Mouse (Mus musculus): ENCODE results near the gene Tra2a. TPM values are rescaled to one million over a fixed set of nuclear protein-coding genes. Genes with fewer than 3 reads are reported as not detected.
A peak's percentile ranks its signal among the peaks of the same experiment; 100 is the strongest.
"Not testable (repeated sequence)": the region's sequence is repeated elsewhere in the genome, so short reads cannot be mapped to it uniquely, and the experiment has no call there.

The Tra2a gene
- polyA plus RNA-seq, 1 experiment from 2014 or later = 87.7 TPM

DNA sequence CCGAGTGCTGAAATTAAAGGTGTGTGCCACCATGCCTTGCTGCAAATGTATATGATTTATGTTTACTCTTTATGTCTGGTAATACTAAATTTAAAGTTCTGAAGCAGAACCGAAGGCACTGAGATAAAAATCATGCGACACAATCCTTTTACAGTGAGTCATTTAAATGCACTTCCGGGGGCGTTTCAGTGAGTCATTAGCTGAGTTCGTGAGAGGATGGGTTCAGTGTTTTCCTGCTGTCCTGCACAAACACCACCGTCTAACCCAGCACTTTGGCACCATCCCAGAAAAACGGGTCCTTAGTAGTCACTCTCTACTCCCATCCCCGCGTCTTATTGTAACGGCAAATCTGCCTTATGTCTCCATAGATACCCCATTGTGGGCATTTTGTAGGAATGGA lies 6.1 kb upstream of the Tra2a start:
- Histone ChIP-seq H3K4me1 (ENCODE audit: control insufficient read depth, insufficient read depth, low read length) (no peaks in the 10 kb centered on the region), H3K9ac (ENCODE audit: low read length) (no peak overlapping the region), H3K27ac (ENCODE audit: low read length) (no peak overlapping the region), H3K9me3 (replicated peaks; ENCODE audit: control insufficient read depth, low read length) (no peaks in the 10 kb centered on the region), H3K36me3 (ENCODE audit: control insufficient read depth, insufficient read depth, low read length) (no peaks in the 10 kb centered on the region), H3K4me2 (ENCODE audit: low read depth, low read length) (no peak overlapping the region), H3K4me3 (replicated peaks; ENCODE audit: low read length) (no peak overlapping the region), H3K27me3 (ENCODE audit: control insufficient read depth, insufficient read depth, low read length) (no peaks in the 10 kb centered on the region)
- 53% methylated on average over 11 of the region's 11 CpGs for WGBS
- no peak for ATAC-seq (ENCODE audit: insufficient read depth, low FRiP score)

- no peaks in the 10 kb centered on the region for H3K9me3 ChIP-seq (replicated peaks; ENCODE audit: control insufficient read depth, low read length)
- peak; percentile 64; the same call in 1 of the 2 replicates for ATAC-seq (ENCODE audit: insufficient read depth, low FRiP score)
- H3K27ac ChIP-seq (ENCODE audit: low read length) = no peak overlapping the region
- no peak overlapping the region for H3K9ac ChIP-seq (ENCODE audit: low read length)
- H3K4me2 ChIP-seq (ENCODE audit: low read depth, low read length) = no peak overlapping the region
- no peaks in the 10 kb centered on the region for H3K36me3 ChIP-seq (ENCODE audit: control insufficient read depth, insufficient read depth, low read length)
- 18% methylated on average over 5 of the region's 5 CpGs for WGBS
- H3K4me1 ChIP-seq (ENCODE audit: control insufficient read depth, insufficient read depth, low read length) = no peaks in the 10 kb centered on the region
- H3K4me3 ChIP-seq (replicated peaks; ENCODE audit: low read length) = no peak overlapping the region
- no peaks in the 10 kb centered on the region for H3K27me3 ChIP-seq (ENCODE audit: control insufficient read depth, insufficient read depth, low read length)
Measured at GRCm38 (mm10) chr6:49269200-49269599, 5.4 kb upstream of the Tra2a start.

GRCm38 (mm10) chr6:49267686-49268085 lies 3.9 kb upstream of the Tra2a start:
- Histone ChIP-seq H3K4me2 (ENCODE audit: low read depth, low read length) (no peak overlapping the region), H3K4me1 (ENCODE audit: control insufficient read depth, insufficient read depth, low read length) (no peaks in the 10 kb centered on the region), H3K4me3 (replicated peaks; ENCODE audit: low read length) (no peak overlapping the region), H3K9ac (ENCODE audit: low read length) (no peak overlapping the region), H3K9me3 (replicated peaks; ENCODE audit: control insufficient read depth, low read length) (no peaks in the 10 kb centered on the region), H3K36me3 (ENCODE audit: control insufficient read depth, insufficient read depth, low read length) (no peaks in the 10 kb centered on the region), H3K27me3 (ENCODE audit: control insufficient read depth, insufficient read depth, low read length) (no peaks in the 10 kb centered on the region), H3K27ac (ENCODE audit: low read length) (no peak overlapping the region)
- WGBS = 53% methylated on average over 4 of the region's 4 CpGs
- no peak for ATAC-seq (ENCODE audit: insufficient read depth, low FRiP score)

GRCm38 (mm10) chr6:49265207-49265606 lies 1.4 kb upstream of the Tra2a start:
- not testable (repeated sequence) for H3K9me3 ChIP-seq (replicated peaks; ENCODE audit: control insufficient read depth, low read length); H3K4me2 ChIP-seq (ENCODE audit: low read depth, low read length); H3K27ac ChIP-seq (ENCODE audit: low read length); H3K9ac ChIP-seq (ENCODE audit: low read length); H3K27me3 ChIP-seq (ENCODE audit: control insufficient read depth, insufficient read depth, low read length); H3K4me3 ChIP-seq (replicated peaks; ENCODE audit: low read length); ATAC-seq (ENCODE audit: insufficient read depth, low FRiP score); H3K36me3 ChIP-seq (ENCODE audit: control insufficient read depth, insufficient read depth, low read length)
- 97% methylated on average over 1 of the region's 1 CpGs for WGBS
- peaks cover 14% of the 10 kb centered on the region for H3K4me1 ChIP-seq (ENCODE audit: control insufficient read depth, insufficient read depth, low read length)

- not testable (repeated sequence) for H3K9ac ChIP-seq (ENCODE audit: low read length); H3K4me3 ChIP-seq (replicated peaks; ENCODE audit: low read length); H3K9me3 ChIP-seq (replicated peaks; ENCODE audit: control insufficient read depth, low read length); ATAC-seq (ENCODE audit: insufficient read depth, low FRiP score); H3K36me3 ChIP-seq (ENCODE audit: control insufficient read depth, insufficient read depth, low read length); H3K27ac ChIP-seq (ENCODE audit: low read length); H3K27me3 ChIP-seq (ENCODE audit: control insufficient read depth, insufficient read depth, low read length)
- WGBS = 82% methylated on average over 7 of the region's 7 CpGs
- Histone ChIP-seq H3K4me1 (ENCODE audit: control insufficient read depth, insufficient read depth, low read length) (peaks cover 21% of the 10 kb centered on the region), H3K4me2 (ENCODE audit: low read depth, low read length) (0 out of 2 replicates have a peak overlapping the region, but pooled peaks have one; percentile 51)
Measured at GRCm38 (mm10) chr6:49264446-49264845, 613 bp upstream of the Tra2a start.

DNA sequence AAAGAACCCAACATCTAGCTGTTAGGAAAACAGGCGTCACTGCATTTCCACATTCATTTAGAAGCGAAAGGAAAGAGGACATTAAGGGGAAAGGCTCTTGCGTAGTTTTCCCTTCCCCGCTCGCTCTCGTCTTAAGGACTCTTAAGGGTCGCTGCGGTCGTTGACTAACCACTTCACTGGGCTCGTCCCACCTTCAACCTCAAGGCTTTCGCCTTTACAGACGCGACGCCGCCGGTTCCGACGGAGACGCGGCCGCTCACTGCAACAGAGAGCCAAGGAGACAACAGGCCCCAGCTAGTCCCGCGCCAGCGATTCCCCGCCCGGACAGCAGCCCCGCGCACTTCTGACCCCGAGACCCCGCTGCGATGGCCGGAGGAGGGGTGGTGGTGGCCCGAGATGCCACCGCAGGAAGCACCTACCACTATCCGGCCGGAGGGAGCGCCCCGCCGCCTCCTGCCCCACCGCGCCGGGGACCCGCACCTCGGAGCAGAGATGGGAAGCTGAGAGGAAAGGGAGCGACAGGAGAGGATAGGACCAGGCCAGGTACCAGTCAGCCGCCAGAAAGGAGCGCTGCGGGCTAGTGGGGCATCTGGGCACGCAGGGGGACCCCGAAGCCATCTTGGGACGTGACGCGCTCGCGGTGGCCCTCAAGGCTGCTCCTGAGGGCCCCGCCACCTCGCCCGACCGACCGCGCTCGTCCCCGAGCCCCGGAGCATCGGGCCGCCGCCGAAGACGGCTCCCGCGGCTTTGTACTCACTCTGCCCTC lies 569 bp downstream of the Tra2a start:
- ATAC-seq (ENCODE audit: insufficient read depth, low FRiP score) = peak; percentile 75
- peak overlapping the region; percentile 98 for H3K27ac ChIP-seq (ENCODE audit: low read length)
- WGBS = under 1% methylated on average over 71 of the region's 71 CpGs
- H3K36me3 ChIP-seq (ENCODE audit: control insufficient read depth, insufficient read depth, low read length) = no peaks in the 10 kb centered on the region
- peak overlapping the region; percentile 75 for H3K4me3 ChIP-seq (replicated peaks; ENCODE audit: low read length)
- H3K9me3 ChIP-seq (replicated peaks; ENCODE audit: control insufficient read depth, low read length) = no peaks in the 10 kb centered on the region
- peaks cover 21% of the 10 kb centered on the region for H3K4me1 ChIP-seq (ENCODE audit: control insufficient read depth, insufficient read depth, low read length)
- H3K4me2 ChIP-seq (ENCODE audit: low read depth, low read length) = peak overlapping the region; percentile 72
- H3K27me3 ChIP-seq (ENCODE audit: control insufficient read depth, insufficient read depth, low read length) = no peaks in the 10 kb centered on the region
- peak overlapping the region; percentile 93 for H3K9ac ChIP-seq (ENCODE audit: low read length)

DNA sequence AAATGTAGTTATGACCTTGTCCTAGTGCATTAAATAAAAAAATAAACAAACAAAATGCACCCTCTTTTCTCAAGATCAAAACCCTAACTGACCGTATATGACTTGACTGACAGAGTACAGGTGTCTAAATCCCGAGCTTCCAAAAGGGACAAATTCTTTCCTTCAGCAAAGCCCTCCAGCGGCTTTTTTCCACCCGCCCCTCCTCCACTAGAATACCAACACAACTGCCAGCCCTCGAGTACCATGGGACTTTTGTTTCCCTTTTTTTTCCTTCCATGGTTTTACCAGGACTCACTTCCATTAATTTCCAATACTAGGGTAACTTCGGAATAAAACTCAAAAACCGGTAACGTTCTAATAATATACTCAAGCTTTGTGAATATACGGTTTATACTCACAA lies 1.4 kb downstream of the Tra2a start:
- peak overlapping the region; percentile 93 for H3K9ac ChIP-seq (ENCODE audit: low read length)
- H3K4me3 ChIP-seq (replicated peaks; ENCODE audit: low read length) = peak overlapping the region; percentile 75
- peak overlapping the region; percentile 72 for H3K4me2 ChIP-seq (ENCODE audit: low read depth, low read length)
- no peaks in the 10 kb centered on the region for H3K36me3 ChIP-seq (ENCODE audit: control insufficient read depth, insufficient read depth, low read length)
- peaks cover 21% of the 10 kb centered on the region for H3K4me1 ChIP-seq (ENCODE audit: control insufficient read depth, insufficient read depth, low read length)
- no peak for ATAC-seq (ENCODE audit: insufficient read depth, low FRiP score)
- no peaks in the 10 kb centered on the region for H3K27me3 ChIP-seq (ENCODE audit: control insufficient read depth, insufficient read depth, low read length)
- H3K27ac ChIP-seq (ENCODE audit: low read length) = no peak overlapping the region
- no peaks in the 10 kb centered on the region for H3K9me3 ChIP-seq (replicated peaks; ENCODE audit: control insufficient read depth, low read length)
- under 1% methylated on average over 9 of the region's 9 CpGs for WGBS

- H3K27ac ChIP-seq (ENCODE audit: low read length) = no peak overlapping the region
- 39% methylated on average over 5 of the region's 5 CpGs for WGBS
Measured at GRCm38 (mm10) chr6:49259711-49260110, 4.1 kb downstream of the Tra2a start.

GRCm38 (mm10) chr6:49257880-49258279 lies 6.0 kb downstream of the Tra2a start:
- 73% methylated on average over 2 of the region's 2 CpGs for WGBS

More at GRCm38 (mm10) chr6:49259711-49260110, 4.1 kb downstream of the Tra2a start:
- ATAC-seq (ENCODE audit: insufficient read depth, low FRiP score) = no peak
- H3K4me3 ChIP-seq (replicated peaks; ENCODE audit: low read length) = no peak overlapping the region
- H3K9ac ChIP-seq (ENCODE audit: low read length) = no peak overlapping the region
- no peak overlapping the region for H3K4me2 ChIP-seq (ENCODE audit: low read depth, low read length)
- no peaks in the 10 kb centered on the region for H3K9me3 ChIP-seq (replicated peaks; ENCODE audit: control insufficient read depth, low read length)
- peaks cover 21% of the 10 kb centered on the region for H3K4me1 ChIP-seq (ENCODE audit: control insufficient read depth, insufficient read depth, low read length)
- no peaks in the 10 kb centered on the region for H3K36me3 ChIP-seq (ENCODE audit: control insufficient read depth, insufficient read depth, low read length)
- H3K27me3 ChIP-seq (ENCODE audit: control insufficient read depth, insufficient read depth, low read length) = no peaks in the 10 kb centered on the region

More at GRCm38 (mm10) chr6:49257880-49258279, 6.0 kb downstream of the Tra2a start:
- H3K36me3 ChIP-seq (ENCODE audit: control insufficient read depth, insufficient read depth, low read length) = no peaks in the 10 kb centered on the region
- no peaks in the 10 kb centered on the region for H3K27me3 ChIP-seq (ENCODE audit: control insufficient read depth, insufficient read depth, low read length)
- H3K4me1 ChIP-seq (ENCODE audit: control insufficient read depth, insufficient read depth, low read length) = peaks cover 21% of the 10 kb centered on the region
- H3K4me2 ChIP-seq (ENCODE audit: low read depth, low read length) = no peak overlapping the region
- no peak overlapping the region for H3K27ac ChIP-seq (ENCODE audit: low read length)
- no peaks in the 10 kb centered on the region for H3K9me3 ChIP-seq (replicated peaks; ENCODE audit: control insufficient read depth, low read length)
- H3K9ac ChIP-seq (ENCODE audit: low read length) = no peak overlapping the region
- no peak overlapping the region for H3K4me3 ChIP-seq (replicated peaks; ENCODE audit: low read length)
- no peak for ATAC-seq (ENCODE audit: insufficient read depth, low FRiP score)
